Mouse (Mus musculus) kidney, postnatal 25 days (tissue): ENCODE results near the gene Cc2d1a.

ENCODE experiments used
- DNase-seq, 2 experiments: peaks; one replicate each; pipeline ENCODE4 v3.0.0; 2021; ENCODE audit warnings: mixed read lengths in 2 of 2

Cc2d1a gene

GRCm38 (mm10) chr8:84147769-84148530, at the start of gene Cc2d1a, which contains the start of gene 4930432K21Rik:
Cc2d1a (minus strand) TSS chr8:84147936.
4930432K21Rik (plus strand) TSS chr8:84148025.
- DNase-seq: peak; percentile 97 to 98

- peak; percentile 90 to 94 for DNase-seq
Measured at GRCm38 (mm10) chr8:84197141-84197921, 49.6 kb upstream of the Cc2d1a start.

GRCm38 (mm10) chr8:84194224-84194743, 46.5 kb upstream of the Cc2d1a start:
- no peak for DNase-seq

GRCm38 (mm10) chr8:84193566-84193965, 45.8 kb upstream of the Cc2d1a start:
- DNase-seq: no peak

GRCm38 (mm10) chr8:84193161-84193560, 45.4 kb upstream of the Cc2d1a start:
- DNase-seq: no peak

- peak; percentile 84 to 87 for DNase-seq
Measured at GRCm38 (mm10) chr8:84192555-84192954, 44.8 kb upstream of the Cc2d1a start.

GRCm38 (mm10) chr8:84192023-84192422, 44.3 kb upstream of the Cc2d1a start:
- DNase-seq: peak; percentile 65 to 82

- DNase-seq: no peak
Measured at GRCm38 (mm10) chr8:84190191-84190867, 42.6 kb upstream of the Cc2d1a start.

- peak; percentile 75 to 81 for DNase-seq
Measured at GRCm38 (mm10) chr8:84189603-84190002, 41.9 kb upstream of the Cc2d1a start.

- no peak for DNase-seq
Measured at GRCm38 (mm10) chr8:84188671-84189070, 40.9 kb upstream of the Cc2d1a start.

GRCm38 (mm10) chr8:84187065-84187755, 39.5 kb upstream of the Cc2d1a start:
- DNase-seq: peak; percentile 75 to 77

- peak; percentile 78 to 85 for DNase-seq
Measured at GRCm38 (mm10) chr8:84186547-84186946, 38.8 kb upstream of the Cc2d1a start.

- no peak for DNase-seq
Measured at GRCm38 (mm10) chr8:84185117-84185516, 37.4 kb upstream of the Cc2d1a start, which contains the start of gene Nanos3. Nanos3 (minus strand) TSS chr8:84185217.

- no peak for DNase-seq
Measured at GRCm38 (mm10) chr8:84184085-84185043, 36.6 kb upstream of the Cc2d1a start.

GRCm38 (mm10) chr8:84183261-84184084, 35.7 kb upstream of the Cc2d1a start:
- DNase-seq: peak in 1 of 2 experiments; percentile 51

GRCm38 (mm10) chr8:84182833-84183232, 35.1 kb upstream of the Cc2d1a start:
- no peak for DNase-seq

- DNase-seq: peak; percentile 49 to 55
Measured at GRCm38 (mm10) chr8:84180530-84181190, 32.9 kb upstream of the Cc2d1a start.

- no peak for DNase-seq
Measured at GRCm38 (mm10) chr8:84179946-84180345, 32.2 kb upstream of the Cc2d1a start.

- no peak for DNase-seq
Measured at GRCm38 (mm10) chr8:84178592-84178991, 30.9 kb upstream of the Cc2d1a start.
